Mouse (Mus musculus): ENCODE data around the gene B2m. TPM values are rescaled to one million over a fixed set of nuclear protein-coding genes. Genes with fewer than 3 reads are reported as not detected.

The B2m gene
- total and polyA plus RNA-seq, 2 experiments from 2014 or later: 166 to 282 TPM

DNA sequence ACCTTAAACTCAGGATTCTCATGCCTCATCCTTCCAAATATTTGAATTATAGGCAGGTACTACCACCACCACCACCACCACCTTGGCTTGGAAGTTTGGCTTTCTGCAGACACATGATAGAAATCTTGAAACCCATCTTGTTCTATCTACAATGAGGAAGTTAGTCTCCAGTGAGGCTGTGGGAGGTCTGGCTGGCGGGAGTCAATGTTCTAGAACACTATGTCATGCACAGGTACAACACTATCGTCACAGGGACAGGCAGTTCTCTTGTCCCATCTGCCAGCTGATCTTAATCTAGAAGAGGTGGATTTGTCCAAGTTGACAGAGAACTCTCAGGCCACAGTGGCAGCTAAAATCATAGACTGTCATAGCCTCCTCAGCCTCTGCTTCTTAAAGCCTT lies 14.9 kb upstream of the B2m start:
- H3K4me2 ChIP-seq (ENCODE audit: low read depth, low read length): no peak overlapping the region
- no peaks in the 10 kb centered on the region for H3K36me3 ChIP-seq (replicated peaks; ENCODE audit: control insufficient read depth, insufficient read depth, low read length)
- no peaks in the 10 kb centered on the region for H3K9me3 ChIP-seq (replicated peaks; ENCODE audit: control insufficient read depth, low read length)
- H3K27me3 ChIP-seq (ENCODE audit: control insufficient read depth, insufficient read depth, low read length): no peaks in the 10 kb centered on the region
- no peak overlapping the region for H3K27ac ChIP-seq (ENCODE audit: low read depth)
- ATAC-seq (ENCODE audit: insufficient read depth, low read depth) (no peak), DNase-seq (ENCODE audit: low spot score) (no peak)
- WGBS: 63% methylated on average over 2 of the region's 2 CpGs
- no peak overlapping the region for H3K4me3 ChIP-seq (ENCODE audit: low read depth, low read length)
- no peaks in the 10 kb centered on the region for H3K4me1 ChIP-seq (ENCODE audit: control insufficient read depth, insufficient read depth)
- no peak overlapping the region for H3K9ac ChIP-seq (replicated peaks; ENCODE audit: low read depth, low read length)
- TF ChIP-seq CTCF (IDR thresholded peaks at IDR 0.05; ENCODE audit: low read depth) (no peak), EP300 (IDR thresholded peaks at IDR 0.05; ENCODE audit: low read depth) (no peak)

DNA sequence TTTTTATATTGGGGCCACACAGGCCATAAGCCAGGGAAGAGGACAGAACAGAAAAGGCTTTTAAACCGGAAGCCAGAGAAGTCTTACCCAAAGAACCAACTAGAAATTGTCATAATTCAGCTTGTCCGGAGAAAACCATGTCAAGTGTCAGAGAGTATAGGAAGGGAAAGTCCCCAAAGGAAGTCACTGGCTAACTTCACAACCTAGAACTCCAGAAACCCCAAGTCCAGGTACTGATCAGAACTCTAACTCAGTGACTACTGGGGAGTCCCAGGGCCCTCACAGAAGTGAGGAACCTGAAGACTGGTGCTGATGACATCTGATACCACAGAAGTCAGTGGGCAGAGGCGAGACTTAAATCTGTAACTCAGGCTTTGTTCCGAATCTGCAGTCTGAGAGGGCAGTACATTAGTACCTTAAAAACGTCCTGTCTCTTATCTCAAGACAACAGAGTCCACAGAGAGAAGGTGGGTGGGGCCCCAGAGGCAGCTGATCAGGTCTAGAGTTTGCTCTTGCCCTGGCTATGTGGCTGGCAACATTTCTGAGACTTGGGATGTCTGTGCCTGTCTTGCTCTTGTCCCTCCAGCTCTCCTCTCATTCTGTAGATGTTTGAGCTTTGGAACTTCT lies 9.5 kb upstream of the B2m start:
- H3K9me3 ChIP-seq (replicated peaks; ENCODE audit: control insufficient read depth, low read length): no peaks in the 10 kb centered on the region
- no peak overlapping the region for H3K27ac ChIP-seq (ENCODE audit: low read depth)
- H3K27me3 ChIP-seq (ENCODE audit: control insufficient read depth, insufficient read depth, low read length): no peaks in the 10 kb centered on the region
- TF ChIP-seq EP300 (IDR thresholded peaks at IDR 0.05; ENCODE audit: low read depth): no peak
- TF ChIP-seq CTCF (IDR thresholded peaks at IDR 0.05; ENCODE audit: low read depth): no peak
- H3K9ac ChIP-seq (replicated peaks; ENCODE audit: low read depth, low read length): no peak overlapping the region
- no peak for ATAC-seq (ENCODE audit: insufficient read depth, low read depth)
- no peaks in the 10 kb centered on the region for H3K36me3 ChIP-seq (replicated peaks; ENCODE audit: control insufficient read depth, insufficient read depth, low read length)
- H3K4me1 ChIP-seq (ENCODE audit: control insufficient read depth, insufficient read depth): no peaks in the 10 kb centered on the region
- H3K4me2 ChIP-seq (ENCODE audit: low read depth, low read length): no peak overlapping the region
- no peak overlapping the region for H3K4me3 ChIP-seq (ENCODE audit: low read depth, low read length)
- WGBS: 51% methylated on average over 5 of the region's 5 CpGs
- DNase-seq (ENCODE audit: low spot score): no peak

GRCm38 (mm10) chr2:122140815-122141214 lies 6.7 kb upstream of the B2m start:
- ATAC-seq (ENCODE audit: insufficient read depth, low read depth): no peak
- H3K4me3 ChIP-seq (ENCODE audit: low read depth, low read length): no peak overlapping the region
- no peaks in the 10 kb centered on the region for H3K27me3 ChIP-seq (ENCODE audit: control insufficient read depth, insufficient read depth, low read length)

GRCm38 (mm10) chr2:122141332-122141967 lies 6.0 kb upstream of the B2m start:
- TF ChIP-seq CTCF (IDR thresholded peaks at IDR 0.05; ENCODE audit: low read depth) (no peak), EP300 (IDR thresholded peaks at IDR 0.05; ENCODE audit: low read depth) (no peak)
- ATAC-seq (ENCODE audit: insufficient read depth, low read depth) (no peak), DNase-seq (ENCODE audit: low spot score) (no peak)
- Histone ChIP-seq H3K9me3 (replicated peaks; ENCODE audit: control insufficient read depth, low read length) (no peaks in the 10 kb centered on the region), H3K4me2 (ENCODE audit: low read depth, low read length) (no peak overlapping the region), H3K36me3 (replicated peaks; ENCODE audit: control insufficient read depth, insufficient read depth, low read length) (no peaks in the 10 kb centered on the region), H3K27ac (ENCODE audit: low read depth) (no peak overlapping the region), H3K27me3 (ENCODE audit: control insufficient read depth, insufficient read depth, low read length) (no peaks in the 10 kb centered on the region), H3K4me3 (ENCODE audit: low read depth, low read length) (no peak overlapping the region), H3K9ac (replicated peaks; ENCODE audit: low read depth, low read length) (no peak overlapping the region), H3K4me1 (ENCODE audit: control insufficient read depth, insufficient read depth) (no peaks in the 10 kb centered on the region)
- 60% methylated on average over 5 of the region's 5 CpGs for WGBS

More at GRCm38 (mm10) chr2:122140815-122141214, 6.7 kb upstream of the B2m start:
- Histone ChIP-seq H3K4me1 (ENCODE audit: control insufficient read depth, insufficient read depth) (no peaks in the 10 kb centered on the region), H3K4me2 (ENCODE audit: low read depth, low read length) (no peak overlapping the region), H3K27ac (ENCODE audit: low read depth) (no peak overlapping the region), H3K36me3 (replicated peaks; ENCODE audit: control insufficient read depth, insufficient read depth, low read length) (no peaks in the 10 kb centered on the region), H3K9me3 (replicated peaks; ENCODE audit: control insufficient read depth, low read length) (no peaks in the 10 kb centered on the region), H3K9ac (replicated peaks; ENCODE audit: low read depth, low read length) (no peak overlapping the region)
- WGBS: 58% methylated on average over 2 of the region's 2 CpGs
- DNase-seq (ENCODE audit: low spot score): no peak
- TF ChIP-seq CTCF (IDR thresholded peaks at IDR 0.05; ENCODE audit: low read depth) (no peak), EP300 (IDR thresholded peaks at IDR 0.05; ENCODE audit: low read depth) (no peak)

DNA sequence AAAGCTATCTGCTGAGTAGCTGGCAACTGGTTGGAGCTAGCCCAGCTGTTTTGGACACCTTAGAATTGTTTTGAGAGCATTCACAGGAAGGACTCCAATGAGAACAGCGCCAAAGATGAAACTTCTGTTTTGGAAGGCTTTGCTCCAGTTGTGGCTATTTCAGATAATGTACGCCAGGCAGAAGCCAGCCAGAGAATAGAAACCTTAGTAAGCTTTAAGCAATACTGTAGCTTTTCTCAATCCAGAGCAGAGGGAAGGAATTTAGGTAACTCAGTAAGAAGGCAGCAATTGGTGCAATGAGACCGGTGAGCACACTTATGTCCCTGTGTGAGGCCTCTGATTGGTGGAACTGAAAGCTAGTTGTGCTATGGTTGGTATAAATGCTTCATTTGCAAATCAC lies 4.4 kb upstream of the B2m start:
- Histone ChIP-seq H3K36me3 (replicated peaks; ENCODE audit: control insufficient read depth, insufficient read depth, low read length) (no peaks in the 10 kb centered on the region), H3K9ac (replicated peaks; ENCODE audit: low read depth, low read length) (no peak overlapping the region), H3K9me3 (replicated peaks; ENCODE audit: control insufficient read depth, low read length) (no peaks in the 10 kb centered on the region), H3K4me1 (ENCODE audit: control insufficient read depth, insufficient read depth) (no peaks in the 10 kb centered on the region), H3K4me2 (ENCODE audit: low read depth, low read length) (no peak overlapping the region), H3K4me3 (ENCODE audit: low read depth, low read length) (no peak overlapping the region), H3K27me3 (ENCODE audit: control insufficient read depth, insufficient read depth, low read length) (no peaks in the 10 kb centered on the region), H3K27ac (ENCODE audit: low read depth) (no peak overlapping the region)
- DNase-seq (ENCODE audit: low spot score) (no peak), ATAC-seq (ENCODE audit: insufficient read depth, low read depth) (no peak)
- TF ChIP-seq EP300 (IDR thresholded peaks at IDR 0.05; ENCODE audit: low read depth) (no peak), CTCF (IDR thresholded peaks at IDR 0.05; ENCODE audit: low read depth) (no peak)
- WGBS: 80% methylated on average over 3 of the region's 3 CpGs
